In the genomic region with DNA sequence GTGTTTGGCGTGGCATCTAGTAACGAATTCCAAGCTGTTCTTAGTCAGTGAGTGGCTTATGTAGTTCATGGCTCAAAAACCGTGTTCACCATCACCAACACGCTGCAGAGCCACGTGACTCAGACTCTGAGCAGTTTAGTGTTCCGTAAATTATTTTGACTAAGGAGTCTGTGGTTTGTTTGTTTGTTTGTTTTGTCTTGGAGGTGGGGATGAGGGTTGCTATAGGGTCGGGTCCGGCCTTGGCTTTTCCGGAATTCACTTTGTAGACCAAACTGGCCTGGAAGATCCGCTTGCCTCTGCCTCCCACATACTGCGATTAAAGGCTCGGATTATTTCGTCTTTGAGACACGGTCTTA, we compare ENCODE assay signal across 1 mouse cellular context.
TF ChIP-seq lines count a peak whose summit lies in the region.

No protein-coding gene starts in this region.

TF ChIP-seq in ES-E14, 5 proteins besides CTCF, POLR2A, EP300 and RAD21:
- TF ChIP-seq CHD2 (IDR thresholded peaks at IDR 0.05; ENCODE audit: low read depth, low read length) (no peak), ZC3H11A (IDR thresholded peaks at IDR 0.05; ENCODE audit: borderline replicate concordance, low read depth, low read length) (no peak), HCFC1 (IDR thresholded peaks at IDR 0.05; ENCODE audit: borderline replicate concordance, insufficient read depth, low read length) (no peak), MAFK (IDR thresholded peaks at IDR 0.05; ENCODE audit: insufficient read depth, low read depth, low read length) (no peak), ZNF384 (IDR thresholded peaks at IDR 0.05; ENCODE audit: low read depth, low read length) (no peak)
